Mouse (Mus musculus) E14TG2a.4 (cell line): ENCODE measurements around the gene Il1rap.

Experiments used
- CTCF ChIP-seq: conservative IDR thresholded peaks from 2 replicates; pipeline ENCODE4 v1.5.1; 2014; ENCODE audit warnings: low read length
- NANOG ChIP-seq: IDR thresholded peaks from 2 replicates; pipeline ENCODE4 v1.6.1; 2014; ENCODE audit warnings: borderline replicate concordance, low read length, mixed read lengths
- POU5F1 ChIP-seq: IDR thresholded peaks from 2 replicates; pipeline ENCODE4 v1.6.1; 2014; ENCODE audit warnings: low read length, borderline replicate concordance

DNA sequence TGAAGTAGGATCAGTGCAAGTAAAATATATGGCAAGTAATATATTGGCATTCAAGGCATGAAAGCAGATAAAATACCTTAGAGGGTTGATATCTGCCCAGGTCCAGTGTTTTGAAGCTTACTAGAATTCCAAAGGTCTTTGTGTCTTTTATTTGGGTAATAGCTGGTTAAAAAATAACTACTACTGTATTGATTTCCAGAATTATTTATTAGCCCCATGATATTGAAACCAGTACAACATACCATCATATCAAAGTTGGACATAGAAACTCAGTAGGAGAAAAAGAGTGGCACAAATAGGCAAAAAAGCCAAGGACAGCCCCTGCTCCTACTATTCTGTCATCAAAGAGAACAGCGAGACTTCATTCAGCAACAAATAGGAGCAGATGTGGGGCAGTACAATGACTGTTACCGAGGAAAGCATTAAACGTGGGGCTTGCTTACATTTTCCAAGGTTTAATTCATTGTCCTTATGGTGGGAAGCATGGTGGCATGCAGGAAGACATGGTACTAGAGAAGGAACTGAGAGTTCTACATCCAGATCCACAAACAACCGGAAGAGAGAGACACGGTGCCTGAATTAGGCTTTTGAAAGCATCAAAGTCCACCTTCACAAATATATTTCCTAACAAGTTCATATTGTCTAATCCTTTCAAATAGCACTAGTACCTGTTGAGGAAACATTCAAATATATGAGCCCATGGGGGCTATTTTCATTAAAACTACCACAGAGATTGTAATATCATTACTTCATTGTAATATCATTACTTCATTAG lies 174.1 kb downstream of the Il1rap start:
- TF ChIP-seq CTCF (no peak), NANOG (no peak), POU5F1 (no peak)
